Mouse (Mus musculus) macrophage (primary cell): ENCODE measurements around the gene Micu1. TPM values are rescaled to one million over a fixed set of nuclear protein-coding genes. Genes with fewer than 3 reads are reported as not detected.
A peak's percentile ranks its signal among the peaks of the same experiment; 100 is the strongest.

Source experiments
- H3K27ac ChIP-seq: fragments of 350-480 bp; formaldehyde crosslinking; 2 replicates; pipeline ENCODE4 v1.9.0; 2021
- H3K36me3 ChIP-seq: fragments of 350-480 bp; formaldehyde crosslinking; 2 replicates; pipeline ENCODE4 v1.9.0; 2021; ENCODE audit errors: inconsistent target
- H3K4me3 ChIP-seq: fragments of 350-480 bp; formaldehyde crosslinking; 2 replicates; pipeline ENCODE4 v1.9.0; 2021; ENCODE audit errors: inconsistent target
- H3K79me2 ChIP-seq: fragments of 350-480 bp; formaldehyde crosslinking; 2 replicates; pipeline ENCODE4 v1.9.0; 2021; ENCODE audit errors: inconsistent target
- WGBS: methylation state at CpG from one replicate; pipeline ENCODE4 v1.1.7; 2026; ENCODE audit warnings: inconsistent platforms; ENCODE audit not compliant: missing documents; 5-methylcytosine and 5-hydroxymethylcytosine counted together
- polyA plus RNA-seq: library from polyadenylated mRNA; stranded (reverse); fragments of 250-400 nt; gene quantifications from 3 replicates; pipeline ENCODE4 v1.2.4, GENCODE M21; 2018; ENCODE audit warnings: inconsistent platforms

The Micu1 gene
- polyA plus RNA-seq, 1 experiment from 2014 or later = 52.7 TPM

- Histone ChIP-seq H3K36me3 (peaks cover 49% of the 10 kb centered on the region), H3K27ac (no peak overlapping the region), H3K4me3 (no peak overlapping the region), H3K79me2 (peaks cover 13% of the 10 kb centered on the region; the same call in 1 of the 2 replicates)
- WGBS = 84% methylated on average over 25 of the region's 25 CpGs
Observed at GRCm38 (mm10) chr10:59894251-59895160, 192.2 kb downstream of the Micu1 start.

- 87% methylated on average over 17 of the region's 17 CpGs for WGBS
- no peak overlapping the region for H3K4me3 ChIP-seq
- H3K36me3 ChIP-seq = peaks cover 47% of the 10 kb centered on the region
- H3K79me2 ChIP-seq = peaks cover 2% of the 10 kb centered on the region; the same call in 1 of the 2 replicates
- no peak overlapping the region for H3K27ac ChIP-seq
Observed at GRCm38 (mm10) chr10:59895460-59896186, 193.3 kb downstream of the Micu1 start.

- H3K4me3 ChIP-seq = no peak overlapping the region
- H3K27ac ChIP-seq = no peak overlapping the region
- peaks cover 41% of the 10 kb centered on the region for H3K36me3 ChIP-seq
- WGBS = 67% methylated on average over 4 of the region's 4 CpGs
- H3K79me2 ChIP-seq = no peaks in the 10 kb centered on the region
Observed at GRCm38 (mm10) chr10:59896211-59896610, 193.9 kb downstream of the Micu1 start.

GRCm38 (mm10) chr10:59896911-59897331, 194.6 kb downstream of the Micu1 start:
- Histone ChIP-seq H3K36me3 (peaks cover 34% of the 10 kb centered on the region), H3K79me2 (no peaks in the 10 kb centered on the region), H3K4me3 (no peak overlapping the region), H3K27ac (peak overlapping the region; percentile 19; the same call in 1 of the 2 replicates)
- WGBS = 37% methylated on average over 3 of the region's 3 CpGs

- no peak overlapping the region for H3K4me3 ChIP-seq
- H3K27ac ChIP-seq = peak overlapping the region; percentile 19; the same call in 1 of the 2 replicates
- 40% methylated on average over 5 of the region's 5 CpGs for WGBS
- H3K36me3 ChIP-seq = peaks cover 28% of the 10 kb centered on the region
- H3K79me2 ChIP-seq = no peaks in the 10 kb centered on the region
Observed at GRCm38 (mm10) chr10:59897511-59897910, 195.2 kb downstream of the Micu1 start.

GRCm38 (mm10) chr10:59898180-59898778, 196.0 kb downstream of the Micu1 start:
- Histone ChIP-seq H3K79me2 (no peaks in the 10 kb centered on the region), H3K27ac (no peak overlapping the region), H3K4me3 (no peak overlapping the region), H3K36me3 (peaks cover 21% of the 10 kb centered on the region)
- 86% methylated on average over 9 of the region's 9 CpGs for WGBS

- H3K36me3 ChIP-seq = peaks cover 14% of the 10 kb centered on the region
- H3K79me2 ChIP-seq = no peaks in the 10 kb centered on the region
- H3K4me3 ChIP-seq = no peak overlapping the region
- peak overlapping the region; percentile 88 for H3K27ac ChIP-seq
- WGBS = 55% methylated on average over 2 of the region's 2 CpGs
Observed at GRCm38 (mm10) chr10:59898935-59899334, 196.7 kb downstream of the Micu1 start.

GRCm38 (mm10) chr10:59899341-59900173, 197.3 kb downstream of the Micu1 start:
- Histone ChIP-seq H3K4me3 (no peak overlapping the region), H3K79me2 (no peaks in the 10 kb centered on the region), H3K27ac (peak overlapping the region; percentile 90), H3K36me3 (peaks cover 12% of the 10 kb centered on the region; the same call in 1 of the 2 replicates)
- WGBS = 13% methylated on average over 21 of the region's 21 CpGs

- no peaks in the 10 kb centered on the region for H3K79me2 ChIP-seq
- no peak overlapping the region for H3K4me3 ChIP-seq
- peaks cover 11% of the 10 kb centered on the region; the same call in 1 of the 2 replicates for H3K36me3 ChIP-seq
- H3K27ac ChIP-seq = peak overlapping the region; percentile 90
- WGBS = 57% methylated on average over 4 of the region's 4 CpGs
Observed at GRCm38 (mm10) chr10:59900174-59900435, 197.8 kb downstream of the Micu1 start.

- Histone ChIP-seq H3K79me2 (no peaks in the 10 kb centered on the region), H3K36me3 (peaks cover 5% of the 10 kb centered on the region; the same call in 1 of the 2 replicates), H3K4me3 (no peak overlapping the region), H3K27ac (0 out of 2 replicates have a peak overlapping the region, but pooled peaks have one; percentile 90)
- WGBS = 63% methylated on average over 4 of the region's 4 CpGs
Observed at GRCm38 (mm10) chr10:59900939-59901338, 198.7 kb downstream of the Micu1 start.

- peaks cover 3% of the 10 kb centered on the region; the same call in 1 of the 2 replicates for H3K36me3 ChIP-seq
- no peaks in the 10 kb centered on the region for H3K79me2 ChIP-seq
- H3K27ac ChIP-seq = no peak overlapping the region
- WGBS = 88% methylated on average over 1 of the region's 1 CpGs
- no peak overlapping the region for H3K4me3 ChIP-seq
Observed at GRCm38 (mm10) chr10:59901463-59901862, 199.2 kb downstream of the Micu1 start.

- WGBS = 90% methylated on average over 8 of the region's 8 CpGs
- no peak overlapping the region for H3K27ac ChIP-seq
- no peaks in the 10 kb centered on the region for H3K79me2 ChIP-seq
- no peak overlapping the region for H3K4me3 ChIP-seq
- no peaks in the 10 kb centered on the region; the same call in 1 of the 2 replicates for H3K36me3 ChIP-seq
Observed at GRCm38 (mm10) chr10:59901986-59902605, 199.8 kb downstream of the Micu1 start.

- Histone ChIP-seq H3K27ac (no peak overlapping the region), H3K4me3 (no peak overlapping the region), H3K79me2 (no peaks in the 10 kb centered on the region), H3K36me3 (no peaks in the 10 kb centered on the region; the same call in 1 of the 2 replicates)
- 91% methylated on average over 8 of the region's 8 CpGs for WGBS
Observed at GRCm38 (mm10) chr10:59902606-59902990, 200.3 kb downstream of the Micu1 start.
